Mouse (Mus musculus): ENCODE measurements around the gene Tmem86a. TPM values are rescaled to one million over a fixed set of nuclear protein-coding genes. Genes with fewer than 3 reads are reported as not detected.

The Tmem86a gene
- polyA plus RNA-seq, 1 experiment from 2014 or later: 24.1 TPM

DNA sequence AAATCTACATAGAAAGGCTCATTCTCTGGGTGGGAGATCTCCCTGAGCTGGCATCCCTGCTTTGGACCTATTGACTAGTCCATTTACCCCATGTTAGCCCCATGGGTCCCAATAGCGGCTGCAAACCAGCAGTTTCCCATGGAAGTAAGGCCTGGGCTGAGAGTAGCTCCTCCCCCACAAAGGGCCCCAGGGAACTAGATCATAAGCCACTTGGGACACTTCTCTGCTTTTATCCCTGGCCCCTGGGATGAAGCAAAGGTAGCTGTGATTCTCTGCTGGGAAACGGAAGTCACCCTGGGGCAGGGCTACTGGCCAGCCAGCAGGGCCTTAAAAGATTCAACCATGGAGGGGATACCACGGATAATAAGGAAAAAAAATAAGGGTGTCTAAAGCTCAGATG, 26.3 kb downstream of the Tmem86a start:
- no peak for DNase-seq (ENCODE audit: low spot score)
- Histone ChIP-seq H3K27ac (ENCODE audit: low read depth, low read length) (no peak overlapping the region), H3K4me2 (ENCODE audit: low read length) (no peak overlapping the region), H3K9me3 (replicated peaks; ENCODE audit: control insufficient read depth, low read length) (no peaks in the 10 kb centered on the region), H3K27me3 (replicated peaks; ENCODE audit: control insufficient read depth, insufficient read depth, low read length) (no peaks in the 10 kb centered on the region), H3K4me1 (ENCODE audit: control insufficient read depth, insufficient read depth, low read length) (no peaks in the 10 kb centered on the region), H3K36me3 (ENCODE audit: control insufficient read depth, insufficient read depth, low read length) (no peaks in the 10 kb centered on the region), H3K9ac (ENCODE audit: low read length) (no peak overlapping the region), H3K4me3 (ENCODE audit: low read depth, low read length) (no peak overlapping the region)
- 79% methylated on average over 3 of the region's 3 CpGs for WGBS
- ATAC-seq: no peak

DNA sequence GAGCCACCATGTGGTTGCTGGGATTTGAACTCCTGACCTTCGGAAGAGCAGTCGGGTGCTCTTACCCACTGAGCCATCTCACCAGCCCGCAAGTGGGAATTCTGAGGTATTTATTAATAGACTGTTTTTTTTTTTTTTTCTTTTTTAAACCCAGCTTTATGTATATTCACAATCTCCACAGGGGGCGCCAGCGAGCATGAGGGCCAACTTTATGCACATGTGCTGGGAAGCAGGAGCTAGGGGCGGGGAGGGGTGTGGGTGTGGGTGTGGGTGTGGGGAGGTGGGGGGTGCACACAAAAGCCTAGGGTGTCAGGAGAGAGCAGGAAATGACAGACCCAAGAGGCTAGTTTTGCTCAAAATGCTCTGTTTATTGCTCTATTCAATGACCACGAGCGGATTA, 27.1 kb downstream of the Tmem86a start:
- DNase-seq (ENCODE audit: low spot score): peak; percentile 11
- no peak overlapping the region for H3K9ac ChIP-seq (ENCODE audit: low read length)
- no peak for ATAC-seq
- H3K36me3 ChIP-seq (ENCODE audit: control insufficient read depth, insufficient read depth, low read length): no peaks in the 10 kb centered on the region
- no peaks in the 10 kb centered on the region for H3K9me3 ChIP-seq (replicated peaks; ENCODE audit: control insufficient read depth, low read length)
- WGBS: 77% methylated on average over 8 of the region's 8 CpGs
- H3K4me3 ChIP-seq (ENCODE audit: low read depth, low read length): no peak overlapping the region
- no peaks in the 10 kb centered on the region for H3K4me1 ChIP-seq (ENCODE audit: control insufficient read depth, insufficient read depth, low read length)
- no peak overlapping the region for H3K27ac ChIP-seq (ENCODE audit: low read depth, low read length)
- no peaks in the 10 kb centered on the region for H3K27me3 ChIP-seq (replicated peaks; ENCODE audit: control insufficient read depth, insufficient read depth, low read length)
- no peak overlapping the region for H3K4me2 ChIP-seq (ENCODE audit: low read length)

DNA sequence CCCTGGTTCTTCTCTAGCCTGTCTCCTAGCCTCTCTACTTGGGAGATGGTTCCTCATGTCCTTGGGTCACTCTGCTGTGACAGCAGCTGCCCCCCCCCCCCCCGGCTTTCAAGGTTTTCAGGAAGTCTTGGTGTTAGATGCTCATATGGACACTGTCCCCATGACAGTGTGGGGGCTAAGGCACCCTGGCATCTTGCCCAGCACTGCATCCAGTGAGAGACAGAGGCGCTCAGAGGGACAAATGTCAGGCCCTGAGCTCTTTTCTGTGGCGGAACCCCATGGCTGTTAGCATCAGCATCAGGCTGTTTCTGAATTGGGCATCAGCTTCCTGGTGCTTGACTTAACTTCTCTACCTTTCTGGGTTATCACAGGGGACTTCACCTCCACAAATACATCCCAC, 30.5 kb downstream of the Tmem86a start:
- H3K4me2 ChIP-seq (ENCODE audit: low read length): no peak overlapping the region
- H3K27ac ChIP-seq (ENCODE audit: low read depth, low read length): no peak overlapping the region
- WGBS: 79% methylated on average over 3 of the region's 3 CpGs
- no peaks in the 10 kb centered on the region for H3K9me3 ChIP-seq (replicated peaks; ENCODE audit: control insufficient read depth, low read length)
- H3K36me3 ChIP-seq (ENCODE audit: control insufficient read depth, insufficient read depth, low read length): no peaks in the 10 kb centered on the region
- no peaks in the 10 kb centered on the region for H3K27me3 ChIP-seq (replicated peaks; ENCODE audit: control insufficient read depth, insufficient read depth, low read length)
- no peaks in the 10 kb centered on the region for H3K4me1 ChIP-seq (ENCODE audit: control insufficient read depth, insufficient read depth, low read length)
- ATAC-seq: no peak
- no peak overlapping the region for H3K4me3 ChIP-seq (ENCODE audit: low read depth, low read length)
- DNase-seq (ENCODE audit: low spot score): no peak
- no peak overlapping the region for H3K9ac ChIP-seq (ENCODE audit: low read length)

DNA sequence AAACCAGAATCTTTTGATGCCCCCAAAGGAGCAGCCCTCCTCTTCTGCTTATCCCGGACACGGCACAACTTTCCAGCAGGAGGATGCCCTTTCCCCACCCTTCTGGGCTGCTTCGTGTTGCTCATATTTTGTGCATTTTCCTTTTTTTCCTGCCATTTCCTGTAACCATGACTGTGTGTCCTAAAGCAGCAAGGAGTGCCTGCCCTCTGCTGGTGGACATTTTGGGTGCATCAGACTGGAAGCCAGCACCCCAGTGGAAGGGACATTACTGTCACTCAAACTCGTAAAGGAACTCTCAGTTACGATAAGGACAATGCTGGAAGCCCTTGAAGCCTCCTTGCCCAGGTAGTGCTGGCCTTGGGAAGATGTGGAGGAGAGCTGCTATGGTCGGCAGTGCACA, 30.9 kb downstream of the Tmem86a start:
- no peaks in the 10 kb centered on the region for H3K36me3 ChIP-seq (ENCODE audit: control insufficient read depth, insufficient read depth, low read length)
- 47% methylated on average over 6 of the region's 6 CpGs for WGBS
- H3K4me1 ChIP-seq (ENCODE audit: control insufficient read depth, insufficient read depth, low read length): no peaks in the 10 kb centered on the region
- no peak overlapping the region for H3K4me2 ChIP-seq (ENCODE audit: low read length)
- DNase-seq (ENCODE audit: low spot score) (peak; percentile 58), ATAC-seq (peak; percentile 56; the same call in 1 of the 2 replicates)
- no peaks in the 10 kb centered on the region for H3K27me3 ChIP-seq (replicated peaks; ENCODE audit: control insufficient read depth, insufficient read depth, low read length)
- no peak overlapping the region for H3K4me3 ChIP-seq (ENCODE audit: low read depth, low read length)
- H3K9ac ChIP-seq (ENCODE audit: low read length): no peak overlapping the region
- no peak overlapping the region for H3K27ac ChIP-seq (ENCODE audit: low read depth, low read length)
- no peaks in the 10 kb centered on the region for H3K9me3 ChIP-seq (replicated peaks; ENCODE audit: control insufficient read depth, low read length)

DNA sequence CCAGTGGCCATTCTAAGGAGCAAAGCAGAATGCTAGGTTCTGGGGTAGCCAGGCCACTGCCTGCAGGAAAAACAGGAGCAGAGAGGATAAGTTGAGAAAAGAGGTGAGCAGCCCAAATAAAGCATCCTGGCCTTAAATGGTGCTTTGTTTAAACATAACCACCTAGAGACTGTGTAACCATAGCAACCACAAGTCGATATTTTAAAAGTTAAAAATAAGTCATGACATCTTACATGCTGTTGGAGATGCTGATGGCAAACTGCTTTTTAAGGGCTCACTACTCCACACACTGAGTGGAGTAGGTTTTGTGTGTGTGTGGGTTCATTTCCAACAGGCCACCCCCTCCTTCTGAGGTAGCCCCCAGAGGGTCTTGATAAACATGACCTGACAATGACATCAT, 34.7 kb downstream of the Tmem86a start:
- Histone ChIP-seq H3K27ac (ENCODE audit: low read depth, low read length) (no peak overlapping the region), H3K9ac (ENCODE audit: low read length) (no peak overlapping the region), H3K36me3 (ENCODE audit: control insufficient read depth, insufficient read depth, low read length) (0 out of 2 replicates have a peak, but pooled peaks cover 6% of the 10 kb centered on the region), H3K4me1 (ENCODE audit: control insufficient read depth, insufficient read depth, low read length) (no peaks in the 10 kb centered on the region), H3K27me3 (replicated peaks; ENCODE audit: control insufficient read depth, insufficient read depth, low read length) (no peaks in the 10 kb centered on the region), H3K4me2 (ENCODE audit: low read length) (no peak overlapping the region), H3K9me3 (replicated peaks; ENCODE audit: control insufficient read depth, low read length) (no peaks in the 10 kb centered on the region), H3K4me3 (ENCODE audit: low read depth, low read length) (no peak overlapping the region)
- WGBS: 85% methylated on average over 1 of the region's 1 CpGs
- no peak for ATAC-seq
- no peak for DNase-seq (ENCODE audit: low spot score)

DNA sequence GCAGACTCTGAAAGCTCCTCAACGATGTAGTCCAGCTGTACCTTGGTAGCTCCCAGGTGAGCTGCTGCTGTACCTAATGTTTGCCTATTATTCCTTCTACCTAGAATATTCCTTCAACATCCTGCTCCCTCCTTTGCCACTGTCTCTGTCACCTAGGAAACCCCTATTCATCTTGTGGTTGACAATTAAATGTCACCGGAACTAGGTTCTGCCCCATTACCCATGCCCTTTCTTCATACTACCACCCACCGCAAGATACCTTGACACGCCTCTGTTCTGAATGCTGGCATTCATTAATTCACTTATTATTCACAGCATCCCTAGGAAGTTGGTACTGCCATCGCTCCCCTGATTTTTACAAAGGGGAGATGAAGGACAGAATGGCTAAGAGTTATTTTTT, 43.5 kb downstream of the Tmem86a start:
- H3K36me3 ChIP-seq (ENCODE audit: control insufficient read depth, insufficient read depth, low read length): 0 out of 2 replicates have a peak, but pooled peaks cover 2% of the 10 kb centered on the region
- no peak overlapping the region for H3K4me3 ChIP-seq (ENCODE audit: low read depth, low read length)
- no peaks in the 10 kb centered on the region for H3K27me3 ChIP-seq (replicated peaks; ENCODE audit: control insufficient read depth, insufficient read depth, low read length)
- DNase-seq (ENCODE audit: low spot score) (no peak), ATAC-seq (no peak)
- no peak overlapping the region for H3K9ac ChIP-seq (ENCODE audit: low read length)
- H3K9me3 ChIP-seq (replicated peaks; ENCODE audit: control insufficient read depth, low read length): no peaks in the 10 kb centered on the region
- no peak overlapping the region for H3K27ac ChIP-seq (ENCODE audit: low read depth, low read length)
- H3K4me2 ChIP-seq (ENCODE audit: low read length): no peak overlapping the region
- no peaks in the 10 kb centered on the region for H3K4me1 ChIP-seq (ENCODE audit: control insufficient read depth, insufficient read depth, low read length)
- 82% methylated on average over 5 of the region's 5 CpGs for WGBS

DNA sequence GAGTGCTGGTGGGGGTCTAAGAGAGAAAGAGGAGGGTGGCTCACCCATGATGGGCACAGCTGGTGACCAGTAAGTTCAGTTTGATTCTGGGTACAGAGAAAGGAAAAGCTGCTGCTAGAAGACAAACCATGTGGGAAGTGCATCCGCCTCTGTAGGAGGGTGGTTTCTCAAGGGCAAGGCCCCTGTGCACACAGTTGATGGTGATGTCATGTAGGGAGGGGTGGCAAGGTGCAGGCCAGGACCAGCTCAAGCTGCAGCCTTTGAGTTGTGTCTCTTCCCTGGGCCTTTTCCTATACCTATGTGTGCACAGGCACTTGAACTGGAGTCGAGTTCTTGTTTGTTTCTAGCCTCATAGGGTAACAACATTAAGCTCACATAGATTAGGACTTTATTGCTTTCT, 44.6 kb downstream of the Tmem86a start:
- Histone ChIP-seq H3K36me3 (ENCODE audit: control insufficient read depth, insufficient read depth, low read length) (0 out of 2 replicates have a peak, but pooled peaks cover 2% of the 10 kb centered on the region), H3K4me3 (ENCODE audit: low read depth, low read length) (no peak overlapping the region), H3K27ac (ENCODE audit: low read depth, low read length) (no peak overlapping the region), H3K9me3 (replicated peaks; ENCODE audit: control insufficient read depth, low read length) (no peaks in the 10 kb centered on the region), H3K4me2 (ENCODE audit: low read length) (no peak overlapping the region), H3K4me1 (ENCODE audit: control insufficient read depth, insufficient read depth, low read length) (no peaks in the 10 kb centered on the region), H3K9ac (ENCODE audit: low read length) (no peak overlapping the region), H3K27me3 (replicated peaks; ENCODE audit: control insufficient read depth, insufficient read depth, low read length) (no peaks in the 10 kb centered on the region)
- DNase-seq (ENCODE audit: low spot score): no peak
- ATAC-seq: no peak
- 72% methylated on average over 2 of the region's 2 CpGs for whole genome bisulfite sequencing

DNA sequence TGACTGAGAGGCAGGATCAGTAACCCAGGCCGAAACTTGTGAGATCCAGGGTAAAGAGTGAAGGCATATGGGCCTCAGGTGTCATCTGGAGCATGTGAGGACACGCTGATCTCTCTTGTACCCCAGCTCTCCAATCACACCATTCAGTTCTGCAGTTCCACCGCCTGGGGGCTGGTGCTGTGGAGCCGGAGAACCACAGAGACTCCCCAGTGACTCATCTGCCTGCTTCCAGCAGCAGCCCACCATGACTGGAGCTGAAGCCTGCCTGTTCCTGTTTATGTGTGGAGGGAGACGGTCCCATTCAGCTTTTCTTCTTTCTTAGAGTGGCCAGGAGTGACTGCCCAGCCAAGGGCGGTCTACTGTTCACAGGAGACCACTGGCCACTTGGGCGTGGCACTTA, 47.6 kb downstream of the Tmem86a start:
- Histone ChIP-seq H3K9ac (ENCODE audit: low read length) (no peak overlapping the region), H3K27me3 (replicated peaks; ENCODE audit: control insufficient read depth, insufficient read depth, low read length) (no peaks in the 10 kb centered on the region), H3K4me1 (ENCODE audit: control insufficient read depth, insufficient read depth, low read length) (no peaks in the 10 kb centered on the region), H3K36me3 (ENCODE audit: control insufficient read depth, insufficient read depth, low read length) (no peaks in the 10 kb centered on the region), H3K9me3 (replicated peaks; ENCODE audit: control insufficient read depth, low read length) (no peaks in the 10 kb centered on the region), H3K4me2 (ENCODE audit: low read length) (no peak overlapping the region), H3K4me3 (ENCODE audit: low read depth, low read length) (no peak overlapping the region), H3K27ac (ENCODE audit: low read depth, low read length) (no peak overlapping the region)
- no peak for ATAC-seq
- 62% methylated on average over 7 of the region's 7 CpGs for WGBS
- no peak for DNase-seq (ENCODE audit: low spot score)

DNA sequence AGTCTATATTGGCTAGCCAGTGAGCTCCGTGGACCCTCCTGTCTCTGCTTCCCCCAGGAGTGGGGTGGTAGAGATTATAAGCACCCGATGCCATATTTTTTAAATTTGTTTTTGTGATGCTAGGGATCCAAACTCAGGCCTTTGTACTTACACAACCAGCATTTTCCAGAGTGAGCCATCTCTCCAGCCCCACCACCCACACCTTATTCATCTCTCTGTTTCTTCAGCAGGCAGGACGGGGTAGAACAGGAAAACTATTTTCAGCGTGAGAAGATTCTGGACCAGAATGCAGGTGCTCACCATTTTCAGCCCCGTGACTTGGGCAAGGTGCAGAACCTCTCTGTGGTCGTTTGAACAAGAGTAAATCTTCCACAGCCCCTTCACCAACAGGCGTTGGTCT, 48.9 kb downstream of the Tmem86a start:
- Histone ChIP-seq H3K36me3 (ENCODE audit: control insufficient read depth, insufficient read depth, low read length) (no peaks in the 10 kb centered on the region), H3K4me1 (ENCODE audit: control insufficient read depth, insufficient read depth, low read length) (no peaks in the 10 kb centered on the region), H3K4me3 (ENCODE audit: low read depth, low read length) (no peak overlapping the region), H3K9ac (ENCODE audit: low read length) (no peak overlapping the region), H3K4me2 (ENCODE audit: low read length) (no peak overlapping the region), H3K27me3 (replicated peaks; ENCODE audit: control insufficient read depth, insufficient read depth, low read length) (no peaks in the 10 kb centered on the region), H3K9me3 (replicated peaks; ENCODE audit: control insufficient read depth, low read length) (no peaks in the 10 kb centered on the region), H3K27ac (ENCODE audit: low read depth, low read length) (no peak overlapping the region)
- DNase-seq (ENCODE audit: low spot score) (no peak), ATAC-seq (no peak)
- WGBS: 84% methylated on average over 7 of the region's 7 CpGs
